Mouse (Mus musculus) kidney, postnatal 4 days (tissue): ENCODE measurements at regions not wholly inside any gene's neighbourhood (a gene's known extent, or its start where the extent isn't known, plus 50 kb on each side); places are given as distances from the start of the nearest gene placed in this dataset.
A peak's percentile ranks its signal among the peaks of the same experiment; 100 is the strongest.
"Not testable (repeated sequence)": the region's sequence is repeated elsewhere in the genome, so short reads cannot be mapped to it uniquely, and the experiment has no call there.

Experiments
- DNase-seq, 2 experiments: peaks; one replicate each; pipeline ENCODE4 v3.0.0; 2021; ENCODE audit warnings: mixed read lengths in 2 of 2

DNA sequence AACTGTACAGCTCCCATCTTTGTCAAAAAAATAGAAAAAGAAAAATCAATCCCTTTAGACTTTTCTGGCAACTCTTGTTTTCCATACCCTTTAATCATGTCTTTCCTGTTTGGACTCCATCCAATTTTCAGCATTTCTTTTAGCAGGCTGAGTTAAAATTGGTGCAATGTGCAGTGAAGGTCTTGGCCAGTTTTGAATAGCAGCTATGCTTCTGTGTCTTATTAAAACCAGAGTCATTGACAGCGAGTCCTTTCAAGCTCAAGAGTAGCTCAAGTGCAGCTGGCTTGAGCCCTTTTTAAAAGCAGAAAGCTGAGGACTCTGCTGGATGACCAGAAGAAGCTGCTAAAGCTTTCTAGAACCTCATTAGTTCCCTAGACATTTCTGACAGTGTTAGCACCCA is 952.7 kb downstream of the Poteg start:
- DNase-seq: no peak

DNA sequence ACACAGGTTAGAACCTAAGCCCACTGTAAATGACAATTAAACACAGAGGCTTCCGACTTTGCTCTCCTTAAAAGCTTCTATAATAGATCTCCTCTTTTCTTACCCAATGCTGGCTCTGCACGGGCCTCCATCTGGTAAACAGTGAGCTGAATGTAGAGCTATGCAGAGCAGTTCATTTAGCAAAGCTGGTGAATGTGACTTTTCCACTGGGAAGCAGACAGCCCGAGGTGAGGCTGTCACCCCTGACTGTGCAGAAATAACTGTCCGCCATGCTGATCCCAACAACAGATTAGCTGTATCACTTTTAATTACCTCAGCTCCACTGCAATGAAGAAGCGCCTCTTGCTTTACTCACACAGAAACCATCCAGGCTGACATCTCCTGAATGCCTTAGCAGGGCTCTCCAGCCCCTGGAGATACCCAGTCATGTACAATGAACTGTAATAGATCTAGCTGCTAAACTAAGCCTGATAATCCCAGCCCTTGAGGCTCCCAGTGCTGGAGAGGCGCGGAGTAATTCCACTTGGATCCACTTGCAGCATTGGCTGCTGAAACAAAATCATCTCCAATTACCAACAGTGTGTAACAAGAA is 980.2 kb downstream of the Poteg start:
- no peak for DNase-seq

DNA sequence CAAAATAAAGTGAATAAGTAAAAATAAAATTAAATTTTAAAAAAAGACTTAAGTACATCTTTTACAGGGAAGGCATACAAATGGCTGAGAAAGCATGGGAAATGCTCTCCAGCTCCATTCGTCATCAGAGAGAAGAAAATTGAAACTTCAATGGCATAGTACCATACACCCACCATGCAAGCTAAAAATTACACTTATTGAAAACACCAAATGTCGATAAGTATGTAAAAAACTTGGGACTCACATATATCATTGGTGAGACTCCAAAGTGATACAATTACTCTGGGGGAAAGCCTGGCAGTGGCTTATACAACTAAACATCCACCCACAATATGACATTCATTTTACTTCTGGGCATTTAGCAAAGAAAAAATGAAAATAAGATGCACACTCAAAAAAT is 1025.7 kb downstream of the Poteg start:
- no peak for DNase-seq

DNA sequence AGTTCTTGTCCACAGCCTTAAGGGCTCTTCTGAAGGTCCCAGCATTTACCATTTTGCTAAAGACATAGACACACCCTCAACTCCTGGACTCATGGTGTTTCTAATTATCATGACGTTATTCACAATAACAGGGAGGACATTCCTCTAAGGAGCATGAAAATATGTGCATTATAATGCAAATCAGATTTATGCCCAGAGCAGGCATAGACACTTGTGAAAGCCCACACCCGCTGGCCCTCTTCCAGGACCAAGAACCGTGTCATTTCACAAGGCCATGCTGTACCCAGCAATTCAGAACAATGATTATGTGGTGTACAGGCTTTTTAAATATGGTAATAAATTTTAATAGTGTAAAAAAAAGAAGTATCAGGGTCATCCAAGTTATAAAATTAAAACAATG is 1040.4 kb downstream of the Poteg start:
- DNase-seq: no peak

DNA sequence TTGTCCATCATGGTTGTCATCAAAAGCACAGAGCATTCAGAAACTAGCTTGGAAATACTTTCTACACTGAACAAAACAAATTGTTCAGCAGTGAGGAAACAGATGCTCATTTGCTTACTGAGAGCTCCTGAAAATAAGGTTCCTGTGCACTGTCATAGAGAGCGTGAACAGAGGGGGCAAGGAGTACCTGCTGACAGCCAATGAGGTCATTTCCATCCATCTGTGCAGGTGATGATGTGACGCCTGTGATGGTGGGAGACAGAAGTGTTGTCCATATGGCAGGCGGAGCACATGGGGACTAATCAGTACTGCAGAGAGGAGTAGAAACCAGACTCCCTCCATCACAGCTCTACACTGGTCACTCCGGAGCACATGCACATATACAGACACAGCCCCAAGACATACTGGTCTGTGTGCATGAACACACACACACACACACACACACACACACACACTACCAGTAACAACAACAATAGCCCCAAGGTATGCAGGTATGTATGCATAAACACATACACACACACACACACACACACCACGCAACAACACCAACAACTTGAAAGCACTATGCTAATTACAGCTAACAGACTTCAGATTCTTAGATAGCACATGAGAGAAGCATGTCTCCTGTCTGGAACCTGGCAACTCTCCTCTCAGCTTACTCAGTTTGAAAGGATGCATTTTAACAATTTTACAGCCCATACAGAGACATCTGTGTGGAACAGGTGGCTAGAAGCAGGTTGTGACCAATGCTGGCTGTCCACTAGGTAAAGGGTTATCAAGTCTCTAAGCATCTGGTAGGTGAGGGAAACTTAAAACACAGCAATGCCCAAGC is 1056.2 kb downstream of the Poteg start:
- DNase-seq: no peak

DNA sequence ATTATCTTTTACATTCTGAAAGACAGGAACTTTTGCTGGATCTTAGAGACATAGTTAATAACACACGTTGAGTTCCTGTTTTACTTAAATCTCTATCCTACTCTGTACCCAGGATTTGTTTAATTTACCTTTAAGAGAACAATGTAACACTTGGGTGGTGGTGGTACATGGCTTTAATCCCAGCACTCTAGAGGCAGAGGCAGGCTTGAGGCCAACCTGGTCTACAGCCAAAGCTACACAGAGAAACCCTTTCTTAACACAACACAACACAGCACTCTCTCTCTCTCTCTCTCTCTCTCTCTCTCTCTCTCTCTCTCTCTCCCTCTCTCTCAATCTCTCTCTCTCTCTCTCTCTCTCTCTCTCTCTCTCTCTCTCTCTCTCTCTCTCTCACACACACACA is 1076.0 kb downstream of the Poteg start:
- not testable (repeated sequence) for DNase-seq

DNA sequence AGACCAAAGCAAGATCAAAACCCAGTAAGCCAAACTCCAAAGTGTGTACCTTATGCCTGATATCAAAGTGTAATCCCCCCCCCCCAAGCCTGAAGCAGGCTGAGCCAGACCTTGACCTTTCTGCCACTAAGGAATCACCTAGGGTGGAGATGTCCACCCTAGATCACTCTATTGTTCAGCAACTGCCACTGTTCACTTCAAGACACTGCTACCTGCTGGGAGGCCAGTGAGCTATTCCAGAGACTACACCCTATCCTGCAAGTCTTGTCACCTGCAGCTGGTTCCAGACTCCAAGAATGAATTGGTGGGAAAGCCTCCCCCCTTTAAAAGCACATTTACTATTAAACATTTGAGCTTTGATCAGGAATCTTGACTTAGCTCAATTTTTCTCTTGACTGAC is 1099.8 kb downstream of the Poteg start:
- DNase-seq: no peak

DNA sequence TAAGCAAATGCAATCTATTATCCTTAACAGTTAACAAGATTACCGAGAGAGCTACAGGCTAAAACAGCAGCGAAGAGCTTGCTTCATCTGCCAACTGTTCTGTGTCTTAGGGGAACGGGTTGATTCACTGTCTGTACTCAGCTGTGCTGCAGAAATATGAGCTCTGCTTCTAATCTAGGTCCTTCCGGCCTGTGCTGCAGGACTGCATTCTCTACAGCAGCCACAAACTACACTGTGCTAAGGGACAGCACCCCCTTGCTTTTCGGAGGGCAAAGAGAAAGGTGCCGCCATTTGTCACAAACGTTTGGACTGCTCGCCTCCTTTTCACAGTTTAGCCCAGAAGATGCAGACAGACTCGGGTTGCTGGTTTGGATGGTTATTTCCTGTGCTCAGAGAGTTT is 1112.4 kb downstream of the Poteg start:
- DNase-seq: peak; percentile 25 to 27

DNA sequence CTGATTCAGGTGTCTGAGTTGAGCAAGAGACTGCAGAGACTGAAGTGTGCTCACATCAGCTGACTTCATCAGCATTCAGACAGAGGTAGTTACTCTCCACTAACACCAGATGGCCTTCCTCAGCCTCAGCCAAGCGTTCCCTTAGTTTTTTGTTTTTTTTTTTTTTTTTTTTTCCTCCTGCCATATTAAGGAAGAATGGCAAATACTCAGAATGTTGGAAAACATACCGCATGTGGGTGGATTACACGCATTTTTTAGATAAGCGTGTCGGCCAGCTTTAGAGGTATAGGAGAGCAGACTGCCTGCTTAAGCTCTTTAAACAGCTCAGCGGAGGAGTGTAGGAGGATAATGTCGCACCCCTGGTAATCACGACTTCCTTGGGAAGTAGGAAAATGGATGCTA is 1131.8 kb downstream of the Poteg start:
- no peak for DNase-seq

DNA sequence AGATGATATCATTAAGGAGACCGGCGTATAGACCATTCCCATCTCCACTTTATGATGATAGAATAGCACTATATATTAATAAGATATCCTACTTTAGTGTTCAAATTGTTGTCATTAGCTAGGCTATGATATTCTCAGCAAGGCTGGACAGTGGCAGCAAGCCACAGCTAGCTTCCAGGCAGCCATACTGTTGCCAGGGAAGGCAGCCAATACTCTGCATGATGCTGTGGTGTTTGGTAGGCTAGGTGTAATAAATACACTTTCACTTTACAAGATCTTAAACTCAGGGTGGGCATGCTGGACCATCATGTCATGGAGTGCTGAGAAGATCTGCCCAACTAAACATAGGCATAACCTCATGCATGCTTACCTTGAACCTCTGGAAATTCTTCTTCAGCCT is 1133.4 kb downstream of the Poteg start:
- DNase-seq: no peak

DNA sequence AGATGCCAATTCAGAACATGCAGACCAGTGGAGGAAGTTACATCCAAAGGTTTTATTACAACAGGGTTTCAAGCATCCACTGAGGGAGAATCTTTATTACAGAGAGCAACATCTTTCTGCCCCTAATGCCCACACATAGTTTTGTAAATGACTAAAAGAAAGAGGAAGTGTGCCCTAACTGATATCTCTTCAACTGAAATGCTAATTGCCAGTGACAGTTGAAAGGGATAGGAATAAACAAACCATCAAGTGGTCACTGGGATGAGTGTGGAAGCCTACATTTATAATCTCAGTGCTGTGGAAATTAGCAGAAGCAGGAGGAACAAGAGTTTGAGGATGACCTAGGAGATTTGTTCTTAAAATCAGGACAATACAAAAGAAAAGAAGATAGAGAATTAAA is 1142.5 kb downstream of the Poteg start:
- DNase-seq: no peak

DNA sequence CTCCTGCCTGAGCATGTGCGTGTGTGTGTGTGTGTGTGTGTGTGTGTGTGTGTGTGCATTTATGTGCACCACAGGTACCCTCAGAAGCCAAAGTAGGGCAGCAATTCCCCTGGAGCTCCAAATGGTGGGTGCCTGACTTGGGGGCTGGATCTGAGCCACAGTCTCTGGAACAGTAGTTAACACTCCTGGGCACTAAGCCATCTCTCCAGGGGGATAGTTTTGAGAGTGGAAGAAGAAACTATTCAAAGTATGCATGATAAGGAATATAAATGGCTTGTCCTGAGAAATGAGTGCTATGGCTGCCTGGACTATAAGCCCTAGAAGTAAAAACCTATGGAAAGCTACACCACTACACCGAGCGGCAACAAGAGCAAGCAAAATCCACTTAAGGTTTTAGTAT is 1145.8 kb downstream of the Poteg start:
- DNase-seq: peak in 1 of 2 experiments; percentile 6

DNA sequence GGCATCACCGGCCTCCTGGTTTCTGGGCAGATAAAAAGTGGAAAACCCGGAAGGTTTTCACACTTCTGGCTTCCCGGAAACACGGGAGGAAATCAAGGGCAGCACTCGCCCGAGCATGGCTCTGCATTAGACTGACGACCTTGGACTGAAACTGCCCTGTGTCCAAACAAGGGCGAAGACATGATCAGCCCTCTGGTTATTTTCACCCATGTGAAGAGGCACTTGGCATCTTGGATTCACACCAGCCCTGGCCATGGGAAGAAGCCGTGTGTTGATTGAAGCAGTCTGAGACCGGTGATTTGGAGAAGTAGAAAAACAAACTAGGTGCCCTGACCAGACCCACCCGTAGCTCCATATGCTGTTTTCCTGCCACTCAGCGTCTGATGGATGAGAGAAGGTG is 1146.7 kb downstream of the Poteg start:
- DNase-seq: no peak

DNA sequence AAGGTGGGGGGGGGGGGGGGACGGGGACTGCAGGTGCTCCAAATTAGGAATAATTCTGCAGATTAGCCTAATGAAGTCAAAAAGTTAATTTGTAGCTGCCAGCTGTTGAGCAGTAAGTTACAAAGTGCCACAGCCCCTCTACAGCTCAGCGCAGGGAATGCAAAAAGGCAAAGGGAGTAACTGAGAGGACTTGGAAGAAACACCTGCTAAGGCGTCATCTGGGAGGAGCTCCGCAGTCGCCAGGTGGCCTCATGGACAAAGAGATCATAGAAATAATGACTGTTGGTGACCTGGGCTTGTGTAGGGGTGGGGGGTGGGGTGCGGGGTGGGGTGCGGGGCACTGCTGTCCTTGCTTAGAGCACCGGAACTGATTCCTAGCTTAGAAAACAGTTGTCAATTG is 1147.1 kb downstream of the Poteg start:
- DNase-seq: peak in 1 of 2 experiments; percentile 8

DNA sequence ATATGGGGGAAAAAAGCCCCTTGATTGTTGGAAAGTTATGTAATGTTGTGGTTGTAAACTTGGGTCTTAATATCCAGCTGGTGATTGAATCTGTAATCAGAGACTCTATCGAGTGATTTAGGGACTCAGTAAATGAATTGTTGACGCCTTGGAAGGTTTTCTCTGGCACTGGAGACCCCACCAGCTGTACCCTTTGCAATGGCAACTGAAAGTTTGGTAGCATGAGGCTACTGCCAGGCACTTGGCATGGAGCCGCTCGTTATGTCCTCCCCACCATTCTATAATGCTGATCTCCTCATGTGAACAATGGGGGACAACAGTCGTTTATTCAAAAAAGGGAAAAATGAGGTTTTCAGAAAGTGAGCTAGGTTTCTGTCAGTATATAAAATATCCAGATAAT is 1148.4 kb downstream of the Poteg start:
- no peak for DNase-seq
